Mouse (Mus musculus) lung, postnatal 0 days (tissue): ENCODE data around the gene Sat2. TPM values are rescaled to one million over a fixed set of nuclear protein-coding genes. Genes with fewer than 3 reads are reported as not detected.
A peak's percentile ranks its signal among the peaks of the same experiment; 100 is the strongest.

Experiments used
- ATAC-seq: fragments of 200-750 bp; cut with Nextera tagmentation; 2 replicates; pipeline ENCODE4 v1.8.0; 2017; ENCODE audit warnings: moderate library complexity
- DNase-seq: peaks from one replicate; pipeline ENCODE4 v3.0.0-alpha.2; 2016; ENCODE audit warnings: low spot score
- H3K27ac ChIP-seq: fragments of 300-500 bp; sonication (generic); 2 replicates; pipeline ENCODE4 v1.5.1; 2014; ENCODE audit warnings: antibody characterized with exemption, mild to moderate bottlenecking, low read length, mixed read lengths
- H3K27me3 ChIP-seq: fragments of 300-500 bp; sonication (generic); replicated peaks from 2 replicates; pipeline ENCODE4 v1.6.1; 2014; ENCODE audit warnings: low read length, mixed read lengths; ENCODE audit not compliant: insufficient read depth
- H3K36me3 ChIP-seq: fragments of 300-500 bp; sonication (generic); 2 replicates; pipeline ENCODE4 v1.6.1; 2014; ENCODE audit warnings: low read length, mixed read lengths; ENCODE audit not compliant: insufficient read depth
- H3K4me1 ChIP-seq: fragments of 300-500 bp; sonication (generic); 2 replicates; pipeline ENCODE4 v1.6.1; 2014; ENCODE audit warnings: antibody characterized with exemption, low read depth, low read length, mixed read lengths; ENCODE audit not compliant: insufficient read depth
- H3K4me2 ChIP-seq: fragments of 300-500 bp; sonication (generic); replicated peaks from 2 replicates; pipeline ENCODE4 v1.6.1; 2014; ENCODE audit warnings: low read depth, mild to moderate bottlenecking, low read length, moderate library complexity, mixed read lengths
- H3K4me3 ChIP-seq: fragments of 300-500 bp; sonication (generic); 2 replicates; pipeline ENCODE4 v1.5.1; 2014; ENCODE audit warnings: low read depth, low read length
- H3K9ac ChIP-seq: fragments of 300-500 bp; sonication (generic); replicated peaks from 2 replicates; pipeline ENCODE4 v1.6.1; 2014; ENCODE audit warnings: low read depth, mild to moderate bottlenecking
- H3K9me3 ChIP-seq: fragments of 300-500 bp; sonication (generic); 2 replicates; pipeline ENCODE4 v1.6.1; 2016; ENCODE audit warnings: low read length, mixed read lengths
- CTCF ChIP-seq: IDR thresholded peaks from 2 replicates; pipeline ENCODE4 v1.5.1; 2016; ENCODE audit warnings: antibody characterized with exemption, mild to moderate bottlenecking
- EP300 ChIP-seq: IDR thresholded peaks from 2 replicates; pipeline ENCODE4 v1.6.1; 2016; ENCODE audit warnings: antibody characterized with exemption, mild to moderate bottlenecking, control low read depth
- WGBS: fragments of 180-500 bp; shearing (Covaris S2); extraction: QIAGEN DNeasy Blood & Tissue Kit; methylation state at CpG from one replicate; pipeline ENCODE4 v1.1.7; 2014; 5-methylcytosine and 5-hydroxymethylcytosine counted together
- microRNA counts: library from miRNA; unstranded; fragments of <30 nt; microRNA quantifications from one replicate; lab custom pipeline; 2015
- microRNA-seq: library from miRNA; unstranded; fragments of <30 nt; microRNA quantifications from one replicate; pipeline ENCODE4, GENCODE M21; 2016
- polyA plus RNA-seq: library from polyadenylated mRNA; unstranded; fragments of >200 nt; fragmentation: Nextera tagmentation; extraction: Ambion mirVana; gene quantifications from 2 replicates; pipeline ENCODE4 v1.2.1, GENCODE M21; 2015

Gene Sat2
- polyA plus RNA-seq, 1 experiment from 2014 or later = 16.3 TPM

DNA sequence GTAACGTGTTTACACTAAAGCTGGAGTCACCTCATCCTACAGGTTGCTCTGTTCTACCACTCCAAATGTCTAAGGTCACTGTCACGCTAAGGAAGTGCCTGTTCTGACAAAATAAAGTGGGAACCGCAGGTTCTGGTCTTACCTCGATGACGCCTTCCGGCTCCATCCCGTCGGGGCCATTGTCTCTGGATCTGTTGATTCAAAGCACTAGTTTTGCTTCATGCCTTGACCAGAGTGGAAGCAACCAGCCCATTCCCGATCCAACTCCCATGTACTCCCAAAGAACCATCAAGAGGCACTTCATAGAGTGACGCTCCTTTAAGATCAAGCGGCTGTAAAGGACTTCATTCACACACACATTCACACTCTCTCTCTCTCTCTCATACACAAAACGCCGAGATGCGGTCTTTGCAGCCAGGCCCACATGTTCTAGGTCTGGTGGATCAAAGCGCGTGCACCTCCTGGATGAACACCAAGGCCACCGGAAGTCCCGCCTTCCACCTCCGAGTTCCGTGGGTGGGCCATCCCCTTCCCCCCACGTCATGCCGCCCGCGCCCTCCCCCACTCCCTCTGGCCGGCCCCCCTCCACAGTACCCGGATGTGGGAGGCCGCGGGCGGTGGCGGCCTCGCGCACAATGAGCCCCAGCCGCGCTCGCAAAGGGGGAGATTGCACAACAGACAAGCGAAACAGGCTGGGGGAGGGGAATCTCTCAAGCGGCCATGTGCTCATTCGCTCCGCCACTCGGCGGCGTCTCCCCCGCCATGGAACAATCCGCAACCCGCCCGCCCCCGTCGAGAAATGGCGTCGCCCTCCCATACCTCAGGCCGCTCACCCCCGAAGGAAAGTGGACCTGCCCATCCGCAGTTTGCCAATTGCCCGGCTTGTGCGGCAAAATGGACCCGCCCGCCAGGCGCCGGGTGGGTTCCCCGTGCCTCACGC is 49.2 kb downstream of the Sat2 start:
- peak overlapping the region; percentile 100 for H3K4me3 ChIP-seq
- H3K9ac ChIP-seq = peak overlapping the region; percentile 99
- peak overlapping the region; percentile 67 for H3K4me2 ChIP-seq
- DNase-seq (peak; percentile 99), ATAC-seq (peak; percentile 82)
- H3K27me3 ChIP-seq = no peaks in the 10 kb centered on the region
- peaks cover 4% of the 10 kb centered on the region; the same call in 1 of the 2 replicates for H3K4me1 ChIP-seq
- peak overlapping the region; percentile 100 for H3K27ac ChIP-seq
- under 1% methylated on average over 45 of the region's 61 CpGs for WGBS
- no peaks in the 10 kb centered on the region for H3K9me3 ChIP-seq
- peaks cover 44% of the 10 kb centered on the region for H3K36me3 ChIP-seq
- TF ChIP-seq EP300 = no peak
- peak; percentile 44 for TF ChIP-seq CTCF

DNA sequence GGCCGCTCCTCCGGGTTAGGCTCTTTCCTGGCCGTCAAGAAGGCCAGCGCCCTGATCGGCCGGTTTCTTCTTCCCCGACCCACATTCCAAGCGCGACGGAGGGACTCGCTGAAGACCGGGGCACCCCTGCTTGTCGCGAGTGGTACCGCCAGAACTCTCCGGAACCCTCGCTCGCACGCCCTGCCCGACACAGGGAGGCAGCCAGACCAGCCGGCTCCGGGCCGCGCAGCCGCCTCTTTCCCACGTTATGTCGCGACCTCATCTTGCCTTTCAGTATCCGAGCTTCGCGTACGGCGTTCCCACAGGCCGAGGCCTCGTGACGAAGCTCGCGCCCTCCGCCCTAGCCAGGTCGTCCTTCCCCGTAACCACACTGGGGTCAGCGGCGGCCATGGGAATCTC is 49.9 kb downstream of the Sat2 start:
- ATAC-seq (peak; percentile 3; the same call in 1 of the 2 replicates), DNase-seq (no peak)
- 2% methylated on average over 42 of the region's 43 CpGs for WGBS
- Histone ChIP-seq H3K9ac (peak overlapping the region; percentile 99), H3K4me1 (peaks cover 4% of the 10 kb centered on the region; the same call in 1 of the 2 replicates), H3K4me2 (peak overlapping the region; percentile 67), H3K27ac (peak overlapping the region; percentile 100), H3K4me3 (peak overlapping the region; percentile 100), H3K9me3 (no peaks in the 10 kb centered on the region), H3K36me3 (peaks cover 48% of the 10 kb centered on the region), H3K27me3 (no peaks in the 10 kb centered on the region)
- TF ChIP-seq EP300 (no peak), CTCF (no peak)

DNA sequence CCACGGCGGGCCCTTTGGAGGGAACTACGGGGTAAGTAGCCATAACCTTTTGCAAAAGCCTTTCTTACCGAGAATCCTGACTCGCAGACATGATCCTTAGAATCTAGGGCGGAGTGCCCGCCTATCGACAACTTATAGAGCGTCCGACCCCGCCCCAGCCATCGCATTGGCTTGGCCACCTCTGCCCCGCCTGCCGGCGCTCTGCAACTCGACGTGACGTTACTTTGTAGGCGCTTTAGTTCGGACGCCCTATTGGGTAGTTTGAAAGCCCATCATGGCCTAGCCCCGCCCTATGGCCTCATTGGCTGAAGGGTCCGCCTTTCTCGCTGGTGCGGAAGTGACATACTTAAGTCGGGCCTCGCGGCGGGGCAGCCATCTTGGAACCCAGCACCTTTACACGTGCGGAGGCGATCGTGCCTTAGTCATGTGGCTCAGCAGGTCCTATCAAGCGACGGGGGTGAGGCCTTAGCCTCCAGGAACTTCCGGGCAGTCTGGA is 50.4 kb downstream of the Sat2 start, which contains the start of gene Eif4a1:
Eif4a1 (minus strand) TSS at position 213 of the 496 bp plus-strand sequence.
- Histone ChIP-seq H3K9me3 (no peaks in the 10 kb centered on the region), H3K4me1 (peaks cover 4% of the 10 kb centered on the region; the same call in 1 of the 2 replicates), H3K27ac (peak within 1 kb of the TSS; percentile 100), H3K27me3 (no peaks in the 10 kb centered on the region), H3K4me2 (peak within 1 kb of the TSS; percentile 67), H3K4me3 (peak within 1 kb of the TSS; percentile 100), H3K36me3 (peaks cover 53% of the 10 kb centered on the region), H3K9ac (peak within 1 kb of the TSS; percentile 99)
- TF ChIP-seq CTCF = 0 out of 2 replicates have a peak, but pooled peaks have one; percentile 17
- no peak for TF ChIP-seq EP300
- DNase-seq (peak; percentile 100), ATAC-seq (peak; percentile 94)
- WGBS = under 1% methylated on average over 36 of the region's 36 CpGs

MicroRNA genes within 50 kb of the gene (microRNA counts, 519-probe panel; counts per million panel counts)
- microRNA mmu-miR-1934 (lab: Ali Mortazavi, UCI) (not detected), microRNA mmu-miR-467f (lab: Ali Mortazavi, UCI) (3,336 counts per million, percentile 19 among the panel's probes with 10 or more counts)

Small RNAs within 50 kb of the gene (microRNA-seq; reads per million reads assigned to microRNA genes)
- gene Mir1934 (2.2 reads per million), gene Mir467f (not detected)

Other genes starting within 250 kb of the Sat2 start
- gene Naa38, start 226.5 kb upstream of the Sat2 start, polyA plus RNA-seq = 126 and 142 TPM in 2 replicates
- gene Cyb5d1, start 226.4 kb upstream of the Sat2 start, polyA plus RNA-seq = 16.3 and 16.5 TPM in 2 replicates
- 96.5 and 101 TPM in 2 replicates for gene Tmem88, start 223.8 kb upstream of the Sat2 start, polyA plus RNA-seq
- gene Kdm6b, start 208.3 kb upstream of the Sat2 start, polyA plus RNA-seq = 29.4 and 34.9 TPM in 2 replicates
- gene Dnah2, start 72.9 kb upstream of the Sat2 start, polyA plus RNA-seq = 1.3 and 2.2 TPM in 2 replicates
- gene Efnb3, start 61.8 kb upstream of the Sat2 start, polyA plus RNA-seq = 0.80 and 1.0 TPM in 2 replicates
- 13.8 and 14.3 TPM in 2 replicates for gene Wrap53, start 41.8 kb upstream of the Sat2 start, polyA plus RNA-seq
- 39.8 and 50.6 TPM in 2 replicates for gene Trp53, start 41.7 kb upstream of the Sat2 start, polyA plus RNA-seq
- 7.5 and 8.1 TPM in 2 replicates for gene Atp1b2, start 16.1 kb upstream of the Sat2 start, polyA plus RNA-seq
- gene Shbg, start 4.1 kb upstream of the Sat2 start, polyA plus RNA-seq = not detected in 2 replicates
- gene Fxr2, start 11.0 kb downstream of the Sat2 start, polyA plus RNA-seq = 16.3 and 17.9 TPM in 2 replicates
- gene Sox15, start 33.3 kb downstream of the Sat2 start, polyA plus RNA-seq = 0.14 and 0.17 TPM in 2 replicates
- 57.3 and 61.3 TPM in 2 replicates for gene Mpdu1, start 40.6 kb downstream of the Sat2 start, polyA plus RNA-seq
- 41.9 and 43.6 TPM in 2 replicates for gene Cd68, start 44.1 kb downstream of the Sat2 start, polyA plus RNA-seq
- gene Eif4a1, start 50.4 kb downstream of the Sat2 start, polyA plus RNA-seq = 283 and 286 TPM in 2 replicates
- gene Senp3, start 60.1 kb downstream of the Sat2 start, polyA plus RNA-seq = 36.0 and 37.8 TPM in 2 replicates
- 4.4 and 6.7 TPM in 2 replicates for gene Tnfsf13, start 63.8 kb downstream of the Sat2 start, polyA plus RNA-seq
- 12.0 and 13.6 TPM in 2 replicates for gene Tnfsf12, start 73.8 kb downstream of the Sat2 start, polyA plus RNA-seq
- gene Tnfsfm13, start 74.1 kb downstream of the Sat2 start, polyA plus RNA-seq = 11.9 and 13.1 TPM in 2 replicates
- 14.0 and 15.3 TPM in 2 replicates for gene Polr2a, start 136.6 kb downstream of the Sat2 start, polyA plus RNA-seq
- gene Slc35g3, start 139.9 kb downstream of the Sat2 start, polyA plus RNA-seq = 1.0 TPM in 2 replicates
- gene Zbtb4, start 143.9 kb downstream of the Sat2 start, polyA plus RNA-seq = 6.6 and 7.6 TPM in 2 replicates
- gene Chrnb1, start 173.9 kb downstream of the Sat2 start, polyA plus RNA-seq = 15.6 and 16.2 TPM in 2 replicates
- gene Fgf11, start 179.8 kb downstream of the Sat2 start, polyA plus RNA-seq = 0.57 and 0.95 TPM in 2 replicates
- 14.3 and 14.9 TPM in 2 replicates for gene Tmem102, start 183.6 kb downstream of the Sat2 start, polyA plus RNA-seq
- not detected in 2 replicates for gene Gm39566, start 193.3 kb downstream of the Sat2 start, polyA plus RNA-seq
- not detected in 2 replicates for gene Spem2, start 196.4 kb downstream of the Sat2 start, polyA plus RNA-seq
- not detected in 2 replicates for gene Spem1, start 200.2 kb downstream of the Sat2 start, polyA plus RNA-seq
- 2.9 and 3.9 TPM in 2 replicates for gene Nlgn2, start 215.8 kb downstream of the Sat2 start, polyA plus RNA-seq
- 365 and 395 TPM in 2 replicates for gene Tmem256, start 216.5 kb downstream of the Sat2 start, polyA plus RNA-seq
- 107 and 114 TPM in 2 replicates for gene Plscr3, start 224.4 kb downstream of the Sat2 start, polyA plus RNA-seq
- gene Tnk1, start 236.7 kb downstream of the Sat2 start, polyA plus RNA-seq = 6.1 and 7.6 TPM in 2 replicates